Mouse (Mus musculus) MEL-GATA-1-ER (cell line): ENCODE results near the gene Gsdma2.
"Not testable (repeated sequence)": the region's sequence is repeated elsewhere in the genome, so short reads cannot be mapped to it uniquely, and the experiment has no call there.

Experiments
- DNase-seq: peaks from one replicate; pipeline ENCODE4 v3.0.0-alpha.2; 2012; ENCODE audit warnings: low read depth; ENCODE audit errors: extremely low read depth

Gene Gsdma2

DNA sequence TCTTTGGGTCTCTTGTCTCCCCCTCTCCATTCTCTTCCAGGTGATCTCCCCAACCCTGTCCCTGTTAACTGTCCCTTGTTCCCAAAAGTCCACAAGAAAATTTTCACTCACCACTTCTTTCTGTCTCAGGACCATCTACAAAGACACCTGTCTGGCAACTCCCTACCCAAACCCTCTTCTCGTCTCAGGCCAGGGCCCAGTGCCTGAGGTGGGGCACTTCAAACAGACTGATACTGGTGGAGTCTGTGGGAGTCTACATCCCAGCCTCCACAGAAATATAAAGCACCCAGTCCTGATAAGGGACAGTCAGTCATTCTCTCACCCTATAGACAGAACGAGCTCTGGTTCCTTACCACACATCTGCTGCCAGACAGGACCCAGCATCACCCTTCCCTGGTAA lies at the start of gene Gsdma2:
Gene Gsdma2 (plus strand): TSS at position 301 of the 400 bp plus-strand sequence.
- no peak for DNase-seq

- no peak for DNase-seq
Measured at GRCm38 (mm10) chr11:98597363-98597762, 49.2 kb upstream of the Gsdma2 start.

GRCm38 (mm10) chr11:98597991-98598390 lies 48.6 kb upstream of the Gsdma2 start, which contains the start of gene Lrrc3c:
TSS of gene Lrrc3c (plus strand) at chr11:98598291.
- DNase-seq, result no peak

- no peak for DNase-seq
Measured at GRCm38 (mm10) chr11:98598851-98599290, 47.7 kb upstream of the Gsdma2 start.

DNA sequence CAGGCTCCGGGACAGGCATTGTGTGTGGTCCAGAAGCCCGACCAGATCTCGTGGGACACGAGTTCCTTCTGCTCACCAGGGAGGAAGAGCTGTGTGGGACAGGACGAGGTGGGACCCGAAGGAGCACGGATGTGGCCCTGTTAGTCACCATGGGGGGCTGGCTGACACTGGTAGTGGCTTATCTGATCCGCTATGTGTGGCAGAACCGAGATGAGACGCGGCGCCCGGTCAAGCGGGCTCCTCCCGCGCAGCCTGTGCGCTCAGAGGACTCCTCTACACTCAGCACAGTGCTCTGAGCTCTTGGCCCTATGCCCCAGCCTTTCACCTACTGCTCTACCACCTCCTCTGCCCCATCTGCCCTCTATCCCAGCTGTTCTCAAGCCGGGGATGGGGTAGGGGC lies 47.3 kb upstream of the Gsdma2 start:
- DNase-seq, result no peak

- DNase-seq, result no peak
Measured at GRCm38 (mm10) chr11:98602090-98602690, 44.4 kb upstream of the Gsdma2 start.

- no peak for DNase-seq
Measured at GRCm38 (mm10) chr11:98603953-98604352, 42.6 kb upstream of the Gsdma2 start.

GRCm38 (mm10) chr11:98604911-98605310 lies 41.6 kb upstream of the Gsdma2 start:
- not testable (repeated sequence) for DNase-seq

DNA sequence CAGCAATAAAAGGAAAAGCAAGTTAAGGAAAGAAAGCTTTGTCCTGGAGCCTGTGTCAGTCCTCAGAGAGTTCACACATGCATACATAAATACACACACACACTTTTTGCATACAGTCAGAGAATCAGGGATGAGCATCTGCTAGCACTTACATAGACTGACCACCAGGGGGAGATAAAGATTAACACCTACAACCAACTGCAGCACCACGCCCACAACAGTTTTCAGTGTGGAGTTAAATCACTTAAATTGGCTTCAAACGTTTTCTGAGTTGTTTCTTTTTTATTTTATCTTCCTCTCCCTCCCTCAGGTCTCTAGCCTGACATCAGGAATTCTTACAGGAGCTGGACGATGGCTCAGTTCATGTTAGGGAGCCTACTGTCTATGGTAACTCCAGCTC lies 39.8 kb upstream of the Gsdma2 start:
- no peak for DNase-seq

DNA sequence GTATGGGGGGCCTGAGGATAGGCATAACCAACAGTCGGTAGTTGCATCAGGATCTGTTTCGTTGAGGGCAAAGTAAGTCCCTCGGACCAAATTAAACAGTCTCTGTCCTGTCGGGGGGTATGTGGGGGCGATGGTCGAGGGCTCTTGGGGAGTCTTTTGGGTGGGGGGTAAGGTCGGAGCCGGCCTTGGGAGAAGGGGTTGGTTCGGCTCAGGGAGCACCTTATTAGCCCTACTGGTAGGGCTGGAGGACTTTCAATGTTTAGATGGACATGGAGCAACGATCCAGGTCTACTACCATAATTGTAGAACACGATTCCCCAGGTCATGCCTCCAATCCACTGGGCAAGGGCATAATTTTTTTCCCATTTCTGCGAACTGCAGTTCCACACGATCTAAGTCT lies 25.8 kb upstream of the Gsdma2 start:
- no peak for DNase-seq

DNA sequence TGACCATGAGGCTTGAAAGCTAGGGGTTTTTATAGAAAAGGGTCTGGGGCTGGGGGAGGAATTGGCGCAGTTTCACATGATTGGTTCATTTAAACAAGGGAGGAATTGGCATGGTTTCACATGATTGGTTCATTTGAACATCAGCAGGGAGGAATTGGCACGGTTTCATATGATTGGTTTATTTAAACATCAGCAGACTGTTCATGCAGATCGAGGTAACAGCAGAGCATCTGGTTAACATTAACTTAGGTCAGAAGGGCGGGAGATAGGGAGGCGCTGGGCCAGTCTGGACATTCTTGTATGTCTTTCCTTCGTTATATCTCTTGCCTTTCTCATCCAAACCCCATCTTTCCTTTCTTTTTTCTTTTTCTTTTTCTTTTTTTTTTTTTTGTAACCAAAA lies 22.6 kb upstream of the Gsdma2 start:
- not testable (repeated sequence) for DNase-seq

DNA sequence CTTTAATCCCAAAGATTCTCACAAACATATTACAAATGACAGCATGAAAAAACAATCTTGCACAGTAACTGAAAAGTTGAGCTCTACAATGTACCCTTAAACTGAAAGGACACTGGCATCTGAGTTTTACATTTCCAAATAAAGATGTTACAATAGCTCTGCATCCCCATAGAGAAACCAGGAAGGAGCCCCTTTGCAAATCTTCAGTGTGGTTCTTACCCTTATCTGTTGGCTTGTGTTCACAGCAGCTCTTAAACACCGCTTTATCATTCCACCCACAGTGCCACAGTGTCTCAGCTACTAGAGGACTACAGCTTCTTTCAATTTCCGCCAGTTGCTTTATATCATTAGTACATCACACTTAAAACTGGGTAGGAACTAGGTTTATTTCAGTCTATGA lies 22.2 kb upstream of the Gsdma2 start:
- not testable (repeated sequence) for DNase-seq

GRCm38 (mm10) chr11:98625611-98626410 lies 20.7 kb upstream of the Gsdma2 start, which contains the start of the genes Gm12355 and Gsdma3:
TSS of gene Gm12355 (minus strand) at chr11:98625661.
TSS of gene Gsdma3 (plus strand) at chr11:98626360.
- DNase-seq, result no peak

DNA sequence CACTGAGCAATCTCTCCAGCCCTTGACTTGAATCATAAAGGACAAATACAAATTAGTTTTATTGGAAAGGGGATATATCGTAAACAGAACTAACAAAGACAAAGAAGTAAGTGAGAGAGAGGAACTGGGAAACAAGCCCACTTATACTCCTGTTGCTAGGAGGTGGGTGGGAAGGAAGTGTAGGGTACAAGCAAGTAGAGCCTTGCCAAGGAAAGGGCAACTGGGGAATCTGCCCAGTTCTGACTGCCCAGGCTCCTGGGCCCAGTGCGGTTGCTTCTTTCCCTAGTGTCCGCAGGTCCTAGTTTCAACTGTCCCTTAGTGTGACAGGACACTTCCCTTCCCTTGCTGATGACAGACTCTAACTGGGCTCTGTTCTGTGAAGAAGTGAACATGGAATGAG lies 17.9 kb upstream of the Gsdma2 start:
- DNase-seq, result no peak

GRCm38 (mm10) chr11:98630646-98631045 lies 15.9 kb upstream of the Gsdma2 start:
- no peak for DNase-seq

DNA sequence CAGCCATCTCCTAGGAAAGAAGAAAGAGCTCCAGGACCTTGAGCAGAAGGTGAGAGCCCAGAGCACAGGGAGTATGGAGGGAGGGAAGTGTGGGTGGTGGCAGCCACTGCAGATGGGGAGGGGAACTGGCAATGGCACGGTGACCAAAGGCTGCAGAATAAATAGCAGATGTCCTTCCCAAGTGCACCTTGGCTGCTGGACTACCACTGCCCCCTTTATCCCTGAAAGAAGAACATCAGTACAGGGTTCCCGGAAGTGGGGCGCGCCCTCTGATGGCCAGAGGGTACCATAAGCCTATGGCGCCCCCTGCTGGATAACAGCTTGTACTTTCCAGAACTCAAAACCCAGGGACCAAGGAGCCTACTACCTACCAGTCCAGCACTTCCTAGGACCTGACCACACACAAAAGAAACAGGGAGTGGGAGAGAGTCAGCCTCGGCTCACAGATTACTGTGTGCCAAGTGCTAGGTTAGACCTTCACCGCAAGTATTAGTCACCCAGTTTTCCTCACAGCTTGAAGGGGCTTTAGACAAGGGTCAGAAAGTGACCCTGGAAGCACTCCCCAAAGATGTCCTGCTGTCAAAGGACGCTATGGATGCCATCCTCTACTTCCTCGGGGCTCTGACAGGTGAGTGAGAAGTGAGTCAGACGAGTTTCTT lies 11.1 kb upstream of the Gsdma2 start:
- peak; percentile 24 for DNase-seq

DNA sequence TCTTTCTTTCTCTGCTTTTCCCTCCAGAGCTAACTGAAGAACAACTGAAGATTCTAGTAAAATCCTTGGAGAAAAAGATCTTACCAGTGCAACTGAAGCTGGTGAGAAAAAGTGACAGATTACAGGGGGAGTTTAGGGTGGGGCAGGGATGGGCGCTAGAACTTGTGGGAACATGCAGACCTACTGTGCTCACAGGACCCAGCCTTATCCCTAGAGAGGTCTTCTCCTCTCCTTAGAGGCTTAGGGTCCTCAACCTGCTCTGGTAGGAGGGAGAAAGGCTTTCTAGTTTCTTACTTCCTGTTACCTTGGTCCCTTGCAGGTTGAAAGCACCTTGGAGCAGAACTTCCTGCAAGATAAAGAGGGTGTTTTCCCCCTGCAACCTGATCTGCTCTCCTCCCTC lies 9.1 kb upstream of the Gsdma2 start:
- DNase-seq, result no peak

GRCm38 (mm10) chr11:98640091-98640490 lies 6.5 kb upstream of the Gsdma2 start:
- no peak for DNase-seq

DNA sequence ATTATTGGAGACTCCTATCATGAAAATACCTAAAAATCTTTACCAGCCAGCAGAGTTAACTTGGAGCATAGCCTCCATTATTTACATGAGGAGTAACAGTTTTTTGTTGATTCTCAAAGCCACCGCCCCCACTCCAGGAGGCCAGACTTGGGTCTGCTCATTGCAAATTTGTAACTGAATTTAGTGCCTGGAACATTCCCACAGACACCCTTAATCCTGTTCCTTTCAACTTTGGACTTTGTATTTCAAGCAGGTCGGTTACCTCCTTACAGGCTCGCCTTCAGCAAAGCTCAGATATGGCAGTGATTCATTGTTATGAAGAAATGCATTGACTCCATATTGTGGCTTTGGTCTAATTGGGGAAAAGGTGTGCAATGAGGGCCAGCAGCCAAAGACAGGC lies 1.8 kb upstream of the Gsdma2 start:
- DNase-seq, result no peak

GRCm38 (mm10) chr11:98645946-98646345 lies 613 bp upstream of the Gsdma2 start:
- no peak for DNase-seq

- not testable (repeated sequence) for DNase-seq
Measured at GRCm38 (mm10) chr11:98655076-98655475, 8.5 kb downstream of the Gsdma2 start.

GRCm38 (mm10) chr11:98660517-98660916 lies 14.0 kb downstream of the Gsdma2 start:
- DNase-seq, result no peak
